Mouse (Mus musculus): ENCODE results near the gene Sdccag8.

Gene Sdccag8

DNA sequence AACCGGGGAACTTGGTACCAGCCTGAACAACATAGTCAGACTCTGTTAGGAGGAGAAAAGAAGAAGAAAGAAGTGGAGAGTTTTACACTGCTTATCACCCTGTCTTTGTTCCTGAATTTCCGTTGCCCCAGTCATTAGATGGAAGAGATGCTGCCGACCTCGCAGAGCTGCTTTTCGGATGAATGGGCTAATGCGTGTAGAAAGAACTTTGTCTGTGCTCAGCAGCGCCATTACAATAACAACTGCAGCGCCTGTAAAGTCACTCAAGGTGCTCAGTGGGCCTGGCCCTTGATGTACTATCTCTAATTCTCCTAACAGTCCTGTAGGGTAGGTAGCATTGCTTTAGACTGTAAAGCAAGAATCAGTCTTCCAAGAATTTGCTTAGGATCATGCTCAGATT, 178.1 kb downstream of the Sdccag8 start:
- DNase-seq, result no peak

- DNase-seq, result peak; percentile 78
These were observed 178.9 kb downstream of the Sdccag8 start for GRCm38 (mm10) chr1:176993141-176994010.

GRCm38 (mm10) chr1:176994087-176994486, 179.6 kb downstream of the Sdccag8 start:
- peak; percentile 64 for DNase-seq

DNA sequence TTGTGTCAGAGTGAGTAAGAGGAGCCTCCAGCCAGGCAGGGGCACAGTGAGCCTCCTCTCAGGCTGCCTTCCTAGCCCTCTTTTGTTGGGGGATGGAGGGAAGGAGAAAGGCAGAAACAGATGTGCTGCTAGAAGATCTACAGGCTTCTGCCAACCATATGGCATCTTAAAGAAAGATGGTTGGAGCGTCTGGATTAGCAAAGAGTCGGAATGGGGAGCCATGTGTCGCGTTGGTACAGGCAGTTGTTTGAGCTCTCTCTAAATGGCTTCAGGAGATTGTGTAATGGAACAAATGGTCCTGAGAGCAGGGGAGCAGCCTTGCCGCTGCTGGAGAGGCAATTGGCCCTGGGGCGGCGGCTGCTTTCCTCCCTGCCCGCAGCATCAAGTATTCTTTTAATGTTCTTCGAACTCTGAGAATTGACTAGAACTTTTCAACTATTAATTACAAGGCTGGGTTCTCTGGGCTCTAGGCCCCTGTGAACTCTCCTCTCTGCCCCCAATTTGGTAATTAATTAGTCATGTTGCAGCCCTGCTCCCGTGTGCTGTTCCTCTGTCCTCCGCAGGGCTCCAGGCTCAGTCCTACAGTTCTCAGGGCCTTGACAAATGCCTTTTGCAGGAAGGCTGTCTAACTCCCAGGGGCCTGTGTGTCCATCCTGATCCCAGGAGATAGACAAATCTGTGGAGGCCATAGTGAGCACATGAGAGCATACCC, 180.4 kb downstream of the Sdccag8 start:
- DNase-seq, result peak; percentile 70

- no peak for DNase-seq
These were observed 180.9 kb downstream of the Sdccag8 start for GRCm38 (mm10) chr1:176995419-176995775.

- DNase-seq, result no peak
These were observed 181.7 kb downstream of the Sdccag8 start for GRCm38 (mm10) chr1:176996166-176996565.

- DNase-seq, result peak; percentile 93
These were observed 182.3 kb downstream of the Sdccag8 start for GRCm38 (mm10) chr1:176996630-176997201.

DNA sequence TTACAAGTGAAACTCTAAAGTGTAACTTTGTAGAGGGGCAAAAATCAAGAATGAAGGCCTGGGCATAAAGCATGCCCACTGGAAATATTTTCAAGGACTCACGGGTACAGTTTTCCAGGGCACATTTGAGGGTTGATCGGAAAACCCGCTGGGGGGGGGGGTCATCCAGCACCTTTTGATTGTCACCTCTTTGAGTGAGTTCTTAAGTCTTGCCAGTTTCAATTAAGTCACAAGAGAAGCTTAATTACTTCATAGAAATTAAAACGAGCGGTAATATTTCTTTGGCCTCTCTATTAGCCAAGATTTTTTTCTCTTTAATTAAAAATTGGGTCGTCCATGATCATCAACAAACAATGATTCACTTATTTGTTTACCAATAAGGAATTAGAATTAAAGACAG, 182.8 kb downstream of the Sdccag8 start:
- no peak for DNase-seq

GRCm38 (mm10) chr1:176997711-176998689, 183.5 kb downstream of the Sdccag8 start:
- DNase-seq, result no peak

DNA sequence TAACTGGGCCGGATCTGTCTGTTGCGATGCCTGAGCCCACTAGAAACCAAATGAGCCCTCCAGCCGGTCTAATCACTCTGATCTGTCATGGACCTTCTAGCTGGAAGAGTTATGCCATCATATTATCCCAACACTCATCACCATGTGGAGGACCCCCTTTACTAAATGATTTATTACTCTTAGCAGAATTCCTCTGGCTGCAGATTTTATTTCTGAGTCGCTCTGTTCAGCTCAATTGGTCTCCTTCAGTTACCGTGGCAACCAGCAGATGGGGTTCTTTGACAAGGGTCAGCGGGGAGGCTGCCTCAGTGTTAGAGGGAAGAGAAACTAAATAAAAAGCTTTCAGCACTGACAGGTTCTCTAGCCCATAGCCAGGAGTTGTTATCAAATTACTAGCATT, 184.6 kb downstream of the Sdccag8 start:
- DNase-seq, result no peak

DNA sequence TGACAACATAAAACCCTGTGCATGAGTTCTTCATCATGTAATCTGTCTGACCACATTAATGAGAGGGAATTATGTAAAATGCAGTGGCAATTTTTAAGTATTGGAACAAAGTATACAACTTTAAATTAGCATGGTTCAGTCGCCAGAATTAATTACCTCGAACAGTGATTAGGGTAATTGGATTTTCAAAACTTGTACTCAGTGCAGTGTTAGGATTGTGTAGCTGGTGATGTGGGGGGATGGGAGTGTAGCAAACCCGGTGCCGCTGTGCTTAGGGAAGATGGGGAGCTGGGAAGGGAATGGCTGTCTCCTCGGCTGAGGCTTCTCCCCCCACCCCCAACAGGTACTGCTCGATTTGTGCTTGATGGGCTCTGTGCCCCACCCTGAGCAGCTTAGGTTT, 188.5 kb downstream of the Sdccag8 start:
- no peak for DNase-seq

DNA sequence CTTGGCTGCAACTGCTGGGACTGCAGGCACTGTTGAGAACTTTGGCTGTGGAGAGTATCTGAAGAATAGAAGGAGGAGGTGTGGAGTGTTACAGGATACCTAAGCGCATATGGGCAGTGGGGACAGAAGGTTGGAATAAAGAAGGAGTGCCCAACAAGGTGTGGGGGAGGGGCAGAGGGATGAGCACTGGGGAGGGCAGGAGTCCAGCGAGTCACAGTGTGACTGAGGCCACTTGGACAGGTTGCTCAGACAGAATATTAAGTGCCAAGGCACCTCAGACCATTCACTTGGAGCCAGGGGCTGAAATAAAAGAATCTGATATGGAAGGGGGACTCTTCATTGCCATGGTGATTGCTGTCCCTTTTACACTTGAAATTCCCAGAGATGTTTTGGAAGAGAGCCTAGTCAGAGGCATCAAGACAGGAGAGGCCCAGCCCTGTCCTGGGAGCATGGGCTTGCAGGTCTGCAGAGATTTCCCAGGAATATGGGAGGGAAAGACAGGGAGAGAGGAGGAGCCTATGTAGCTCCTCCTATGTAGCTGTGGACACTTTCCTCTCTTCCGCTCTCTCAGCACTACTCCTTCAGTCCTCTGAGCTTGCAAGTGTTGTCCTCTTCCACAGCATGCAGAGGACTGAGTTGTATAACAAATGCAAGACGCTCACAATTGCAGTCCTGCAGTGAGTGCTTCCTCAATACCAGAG, 189.7 kb downstream of the Sdccag8 start:
- DNase-seq, result peak; percentile 70

- peak; percentile 59 for DNase-seq
These were observed 192.9 kb downstream of the Sdccag8 start for GRCm38 (mm10) chr1:177007405-177007804.

DNA sequence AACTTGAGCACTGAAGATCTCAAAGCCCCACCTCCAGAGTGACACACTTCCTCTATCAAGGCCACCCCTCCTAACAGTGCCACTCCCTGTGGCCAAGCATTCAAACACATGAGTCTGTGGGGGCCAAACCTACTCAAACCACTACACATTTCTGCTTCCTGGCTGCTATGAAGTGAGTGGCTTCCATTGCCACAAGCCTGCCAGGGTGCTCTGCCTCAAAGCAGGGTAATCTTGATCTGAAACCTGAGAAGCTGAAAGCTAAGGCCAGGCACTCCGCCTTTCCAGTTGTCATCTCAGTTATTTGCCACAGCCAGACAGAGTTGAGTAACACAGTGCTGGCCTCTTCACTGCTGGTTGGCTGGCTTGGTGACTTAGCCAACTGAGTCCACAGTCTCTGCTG, 194.3 kb downstream of the Sdccag8 start:
- DNase-seq, result peak; percentile 82

DNA sequence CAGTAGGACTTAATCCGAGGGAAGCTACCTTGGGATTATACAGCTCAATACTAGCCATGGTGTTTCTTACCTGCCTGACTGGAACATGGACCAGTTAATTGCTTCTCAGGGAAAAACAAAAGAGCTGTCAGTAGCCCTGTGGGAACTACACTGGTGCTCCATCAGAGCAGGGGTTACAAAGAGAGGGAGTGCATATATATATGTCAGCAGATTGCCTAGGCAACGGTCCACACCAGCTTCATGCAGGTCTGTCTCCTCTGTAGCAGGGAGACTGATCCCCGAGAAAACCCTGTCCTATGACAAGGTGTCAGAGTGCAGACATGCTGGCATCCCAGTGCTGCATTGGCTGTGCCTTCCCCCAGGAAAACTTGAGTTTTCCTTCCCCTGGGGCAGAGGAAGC, 195.6 kb downstream of the Sdccag8 start:
- DNase-seq, result peak; percentile 62

DNA sequence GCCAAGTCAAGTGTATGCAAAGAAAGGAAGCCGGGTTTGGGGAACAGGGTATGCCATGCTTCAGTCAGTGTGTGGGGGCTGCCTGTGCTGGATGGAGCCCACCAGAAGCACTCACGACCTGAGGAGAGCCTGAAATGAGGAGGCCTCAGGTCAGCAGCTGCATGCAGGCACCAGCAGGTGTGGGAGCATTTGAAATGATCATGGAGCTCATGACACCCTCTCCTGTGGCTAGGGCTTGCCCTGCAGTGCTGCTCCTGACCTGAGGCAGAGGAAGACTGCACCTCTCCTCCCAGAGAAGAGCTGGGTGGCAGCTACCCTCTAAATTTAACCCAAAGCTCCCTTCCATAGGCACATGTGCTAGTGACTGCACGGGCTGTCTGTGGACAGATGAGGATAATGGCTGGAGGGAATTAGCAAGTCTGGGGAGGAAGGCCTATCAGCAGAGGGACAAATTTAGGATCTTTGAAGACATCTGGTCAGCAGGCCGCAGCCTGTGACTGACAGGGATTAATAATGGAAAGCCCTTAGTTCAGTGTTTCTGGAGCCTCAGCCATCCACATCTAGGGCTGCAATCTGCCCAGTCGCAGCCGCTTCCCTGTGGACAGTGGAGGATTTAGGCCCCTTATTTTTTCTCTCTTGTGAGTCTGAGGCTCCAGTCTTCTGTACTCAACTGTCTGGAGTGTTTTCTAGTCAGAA, 196.3 kb downstream of the Sdccag8 start:
- DNase-seq, result peak; percentile 84

- DNase-seq, result no peak
These were observed 197.2 kb downstream of the Sdccag8 start for GRCm38 (mm10) chr1:177011688-177012087.

DNA sequence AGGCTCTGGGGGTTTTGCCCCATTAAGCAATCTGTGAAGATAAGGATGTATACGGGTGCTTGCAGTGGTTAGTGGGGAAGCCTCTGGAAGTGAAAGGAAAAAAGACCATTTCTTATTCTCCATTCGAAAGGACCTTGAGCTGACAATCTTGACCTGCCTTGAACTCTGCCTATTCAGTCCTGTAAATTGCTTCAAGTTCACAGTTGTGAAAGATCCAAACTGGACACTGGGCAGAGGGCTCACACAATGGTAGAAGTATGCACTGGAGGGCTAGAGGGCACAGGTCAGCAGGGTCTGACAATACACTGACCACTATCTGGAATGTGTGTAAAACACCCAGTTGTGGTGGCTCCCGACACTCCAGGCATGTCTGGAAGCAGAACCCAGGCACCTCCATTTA, 198.3 kb downstream of the Sdccag8 start:
- DNase-seq, result peak; percentile 66

- DNase-seq, result peak; percentile 87
These were observed 198.9 kb downstream of the Sdccag8 start for GRCm38 (mm10) chr1:177013313-177013712.

GRCm38 (mm10) chr1:177013776-177014175, 199.3 kb downstream of the Sdccag8 start:
- DNase-seq, result peak; percentile 90

GRCm38 (mm10) chr1:177014346-177014745, 199.9 kb downstream of the Sdccag8 start:
- DNase-seq, result peak; percentile 91

Data from heart, adult 11 months (tissue).